Mouse (Mus musculus): Measurements from ENCODE around the gene Adcy3. TPM values are rescaled to one million over a fixed set of nuclear protein-coding genes. Genes with fewer than 3 reads are reported as not detected.

The Adcy3 gene
- polyA plus RNA-seq, 2 experiments from 2014 or later: 3.8 to 5.3 TPM

DNA sequence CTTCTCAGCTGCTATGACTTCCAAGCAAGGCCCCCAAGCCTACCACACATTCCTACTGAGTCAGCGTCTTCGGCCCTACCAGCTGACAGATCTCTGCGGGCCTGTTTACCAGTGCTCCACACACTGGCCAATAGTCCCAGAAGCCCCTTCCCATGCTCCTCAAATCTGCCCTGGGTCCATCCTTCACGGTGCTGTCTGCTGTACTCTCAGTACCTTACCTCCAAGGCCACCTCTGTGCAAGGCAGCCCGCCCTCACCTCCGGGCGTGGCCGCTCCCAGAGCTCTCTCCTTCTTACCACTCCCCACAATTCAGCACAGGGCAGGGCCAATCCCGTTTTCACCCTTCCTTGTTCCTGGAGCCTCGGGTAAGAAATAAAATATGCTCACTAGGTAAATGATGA is 112.8 kb downstream of the Adcy3 start:
- no peak for ATAC-seq

DNA sequence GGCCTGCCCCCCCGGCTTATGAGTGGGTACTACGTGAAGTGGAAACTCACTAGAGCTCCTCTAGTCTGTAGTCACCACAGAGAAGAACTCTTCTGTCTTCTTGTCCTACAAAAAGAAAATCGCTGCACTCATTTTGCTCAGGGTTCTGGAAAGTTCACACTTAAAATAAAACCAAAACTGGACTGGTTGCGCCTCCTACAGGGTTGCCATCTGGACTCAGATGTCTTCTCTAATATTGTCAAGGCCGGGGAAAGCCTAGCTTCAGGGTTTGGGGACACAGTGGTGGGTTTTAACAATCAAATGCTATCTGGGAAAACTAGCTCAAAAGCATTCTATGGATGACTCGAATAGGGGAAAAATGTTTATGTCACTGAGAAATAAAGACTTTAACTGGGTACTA is 116.9 kb downstream of the Adcy3 start:
- ATAC-seq: no peak

DNA sequence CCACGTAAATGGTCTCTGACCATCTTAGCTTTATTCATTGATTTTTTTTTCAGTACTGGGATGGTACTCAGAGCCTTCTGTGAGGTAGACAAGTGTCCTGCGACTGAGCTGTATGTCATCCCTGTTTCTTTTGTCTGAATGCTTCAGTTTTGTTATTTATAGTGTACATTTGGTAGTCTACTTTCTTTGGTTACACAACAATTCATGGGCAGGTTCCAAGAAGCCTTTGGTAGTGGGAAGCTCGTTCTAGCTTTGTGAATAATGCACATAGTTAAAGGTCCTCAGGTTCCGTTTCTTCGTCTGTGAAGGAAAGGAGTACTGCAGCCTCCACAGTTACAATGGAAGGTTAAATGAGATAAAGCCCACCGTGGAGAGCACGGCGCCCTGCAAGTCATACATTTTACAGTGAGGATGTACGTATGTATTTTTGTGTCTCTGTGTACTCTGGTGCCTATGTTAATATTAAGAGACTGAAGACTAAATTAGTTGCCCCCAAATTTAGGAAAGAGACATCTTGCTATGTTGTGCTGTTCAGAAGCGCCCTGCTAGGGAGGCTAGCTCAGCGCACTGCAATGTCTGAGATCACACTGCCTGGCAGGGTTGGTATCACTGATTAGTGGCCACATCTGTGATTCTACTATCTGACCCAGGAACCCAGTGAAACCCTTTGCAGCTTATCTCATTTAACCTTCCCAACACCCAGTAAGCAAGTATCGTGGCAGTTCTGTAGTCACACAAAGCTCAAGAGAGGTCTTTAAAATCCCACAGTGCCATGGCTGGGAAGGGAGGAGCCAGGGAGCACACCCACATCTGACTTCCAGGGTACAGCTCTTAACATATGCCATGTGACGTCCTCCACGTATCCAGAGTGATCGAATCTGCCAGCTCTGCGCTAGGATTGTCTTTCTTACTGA is 120.1 kb downstream of the Adcy3 start:
- ATAC-seq: no peak

Other genes with a start within 250 kb of the Adcy3 start
- 1 to 10 TPM; 2.8 TPM for gene Pomc, start 178.2 kb upstream of the Adcy3 start, polyA plus RNA-seq (2017; shearing (Covaris generic))
- gene Efr3b, start 94.2 kb upstream of the Adcy3 start, polyA plus RNA-seq (2017; shearing (Covaris generic)): under 1 TPM; 0.11 to 0.61 TPM
- gene Dnajc27, start 50.5 kb upstream of the Adcy3 start, polyA plus RNA-seq (2017; shearing (Covaris generic)): 1 to 10 TPM; 2.3 to 4.9 TPM
- gene Ptrhd1, start 100.9 kb downstream of the Adcy3 start, polyA plus RNA-seq (2017; shearing (Covaris generic)): 1 to 10 TPM; 4.1 to 4.5 TPM
- gene Cenpo, start 101.2 kb downstream of the Adcy3 start, polyA plus RNA-seq (2017; shearing (Covaris generic)): 10 to 100 TPM; 22.5 to 36.8 TPM

Data from CD4-positive, CD25-positive, alpha-beta regulatory T cell, adult 4 months (primary cell).